Mouse (Mus musculus) brain, embryonic 14.5 days (tissue): Measurements from ENCODE around the gene Tfe3.

Source experiments
- CTCF ChIP-seq: fragments of 200-500 bp; IDR thresholded peaks from 2 replicates; pipeline ENCODE4 v1.5.1; 2012; ENCODE audit warnings: inconsistent platforms, mild to moderate bottlenecking, moderate library complexity, borderline replicate concordance; ENCODE audit not compliant: insufficient read depth, insufficient read length; ENCODE audit errors: extremely low read depth
- POLR2A ChIP-seq: fragments of 200-500 bp; IDR thresholded peaks from 2 replicates; pipeline ENCODE4 v1.6.1; 2012; ENCODE audit warnings: mild to moderate bottlenecking, inconsistent platforms, borderline replicate concordance; ENCODE audit not compliant: poor library complexity, insufficient read depth, insufficient read length, severe bottlenecking; ENCODE audit errors: extremely low read depth

DNA sequence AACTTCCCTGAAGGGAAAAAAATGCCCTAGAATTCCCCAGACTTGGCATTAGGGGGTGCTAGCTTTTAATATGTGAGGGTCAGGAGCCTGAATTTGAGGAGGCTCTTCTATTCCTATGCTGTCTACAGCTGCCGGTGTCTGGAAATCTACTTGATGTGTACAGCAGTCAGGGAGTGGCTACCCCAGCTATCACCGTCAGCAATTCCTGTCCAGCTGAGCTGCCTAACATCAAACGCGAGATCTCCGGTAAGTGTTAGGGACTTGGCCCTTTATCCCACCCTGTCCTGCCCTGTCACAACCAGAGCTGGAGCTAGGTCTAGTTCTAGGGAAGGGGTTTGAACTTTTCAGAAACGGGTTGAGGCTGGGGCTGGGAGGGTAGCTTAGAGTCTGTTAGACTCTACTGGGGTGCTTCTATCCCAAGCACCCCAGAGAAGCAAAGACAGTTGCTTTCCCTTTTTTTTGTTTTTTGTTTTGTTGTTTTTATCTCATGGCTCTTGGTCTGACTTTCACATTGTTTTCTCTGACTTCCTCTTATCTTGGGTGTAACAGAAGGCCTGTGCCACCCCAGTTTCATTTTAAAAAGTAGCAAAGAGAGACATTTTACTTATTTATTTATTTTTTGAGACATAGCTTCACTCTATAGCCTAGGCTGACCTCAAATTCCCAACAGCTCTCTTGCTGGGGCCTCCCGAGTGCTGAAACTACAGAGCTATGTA is 7.1 kb downstream of the Tfe3 start:
- no peak for TF ChIP-seq POLR2A
- no peak for TF ChIP-seq CTCF
